Mouse (Mus musculus) megakaryocyte, embryonic 14.5 days (primary cell): ENCODE data around the gene Pxdn.

Experiments
- FLI1 ChIP-seq: IDR thresholded peaks from 2 replicates; pipeline ENCODE4 v1.6.1; 2012; ENCODE audit warnings: low read length, inconsistent platforms, mixed read lengths
- GATA1 ChIP-seq: IDR thresholded peaks from 3 replicates; pipeline ENCODE4 v1.6.1; 2012; ENCODE audit warnings: mixed read lengths, low read length, inconsistent platforms, borderline replicate concordance

DNA sequence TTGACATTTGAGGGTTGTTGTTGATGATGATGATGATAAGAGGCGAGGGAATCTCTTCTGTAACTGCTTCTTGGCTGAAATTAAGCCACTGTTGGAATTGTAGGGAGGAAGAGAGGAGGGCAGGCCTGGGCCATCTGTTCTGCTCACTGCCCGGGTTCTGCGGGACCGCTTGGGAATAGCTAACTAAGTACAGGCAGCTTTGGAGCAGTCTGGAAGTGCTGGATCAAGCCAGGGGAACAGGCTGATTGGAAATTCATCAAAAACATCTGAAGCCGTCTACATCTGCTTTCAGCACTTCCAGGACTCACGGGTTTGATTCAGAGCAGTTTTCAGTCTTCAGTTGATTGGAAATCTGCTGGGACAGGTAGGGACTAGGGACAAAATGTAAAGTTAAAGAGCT is 120.6 kb downstream of the Pxdn start:
- TF ChIP-seq GATA1 (no peak), FLI1 (no peak)
